8 mouse cellular contexts compared by ENCODE assay signal in the genomic region with DNA sequence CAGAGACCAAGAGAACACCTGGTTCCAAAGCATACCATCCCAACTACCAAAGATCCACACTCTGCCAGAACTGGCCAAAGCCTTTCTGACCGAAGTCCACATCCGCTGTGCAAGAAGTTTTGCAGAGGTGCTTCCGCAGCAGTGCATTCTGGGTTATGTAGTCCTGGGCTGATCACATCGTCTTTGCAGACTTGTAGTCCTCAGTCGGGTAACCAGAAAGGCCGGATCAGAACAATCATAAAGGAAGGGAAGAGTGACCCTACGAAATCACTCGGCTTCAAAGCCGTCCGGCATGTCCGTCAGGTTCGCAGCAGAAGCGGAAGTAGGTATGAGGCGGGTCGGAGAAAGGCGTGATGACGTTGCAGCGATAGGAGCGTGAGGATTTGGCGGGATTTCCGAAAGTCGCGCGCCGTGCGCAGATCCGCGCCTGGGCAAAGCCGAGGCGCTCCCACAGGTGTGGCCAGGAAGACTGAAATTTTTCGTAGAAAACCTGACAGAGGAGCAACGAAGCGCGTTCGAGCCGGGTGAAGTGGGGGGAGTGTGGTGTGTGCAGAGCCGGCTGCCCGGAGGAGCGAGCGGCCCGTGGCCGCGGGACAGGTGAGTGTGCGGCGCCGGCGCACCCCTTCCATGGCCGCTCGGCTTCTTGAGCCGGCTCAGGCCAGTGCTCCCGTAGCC. TPM values are rescaled to one million over a fixed set of nuclear protein-coding genes. Genes with fewer than 3 reads are reported as not detected.
A peak's percentile ranks its signal among the peaks of the same experiment; 100 is the strongest.
DNase-seq lines count a peak whose midpoint lies in the region; ATAC-seq and TF ChIP-seq lines count a peak whose summit lies in the region.

Gene Rad51, plus strand, starts transcription at position 356 of the 675 bp plus-strand sequence.

- peak within 1 kb of the TSS; percentile 91 for H3K27ac ChIP-seq in forebrain, embryonic 10.5 days
- H3K27ac ChIP-seq in heart, embryonic 15.5 days = peak within 1 kb of the TSS; percentile 94
- H3K27ac ChIP-seq in liver, embryonic 14.5 days = peak within 1 kb of the TSS; percentile 61
- 0 out of 2 replicates have a peak within 1 kb of the TSS, but pooled peaks have one; percentile 44 for H3K27ac ChIP-seq in neural tube, embryonic 11.5 days (ENCODE audit: low read depth, low read length)
- H3K27ac ChIP-seq in stomach, postnatal 0 days (replicated peaks) = peak within 1 kb of the TSS; percentile 90

- peak; percentile 65 to 74 for DNase-seq in CD8-positive naive resting alpha-beta T cell, adult 2 months (ENCODE audit: low read depth in 2 of 2, low spot score in 2 of 2)
- peak; percentile 76 for DNase-seq in c-Kit-positive CD71-negative TER-119-negative erythroid progenitor cells, embryonic 14.5 days (ENCODE audit: low read depth)
- peak; percentile 88 for DNase-seq in forebrain, embryonic 10.5 days (ENCODE audit: extremely low spot score, low spot score)
- peak; percentile 90 to 92 for DNase-seq in kidney, postnatal 25 days
- DNase-seq in liver, embryonic 14.5 days (ENCODE audit: low read depth in 3 of 3, low spot score in 3 of 3) = peak; percentile 82 to 86 (median 83)
- peak; percentile 88 for DNase-seq in neural tube, embryonic 11.5 days (ENCODE audit: low spot score)
- DNase-seq in stomach, postnatal 0 days (ENCODE audit: low spot score) = peak; percentile 92

- WGBS in forebrain, embryonic 10.5 days = under 1% methylated on average over 51 of the region's 51 CpGs
- WGBS in heart, embryonic 15.5 days = under 1% methylated on average over 51 of the region's 51 CpGs
- WGBS in liver, embryonic 14.5 days (ENCODE audit: insufficient replicate concordance) = under 1% methylated on average over 51 of the region's 51 CpGs
- under 1% methylated on average over 51 of the region's 51 CpGs for WGBS in neural tube, embryonic 11.5 days
- under 1% methylated on average over 51 of the region's 51 CpGs for WGBS in stomach, postnatal 0 days

- H3K4me2 ChIP-seq in heart, embryonic 15.5 days = peak within 1 kb of the TSS; percentile 98
- peak within 1 kb of the TSS; percentile 91 for H3K4me2 ChIP-seq in liver, embryonic 14.5 days (ENCODE audit: low read depth)
- peak within 1 kb of the TSS; percentile 96 for H3K4me2 ChIP-seq in neural tube, embryonic 11.5 days (ENCODE audit: low read depth)
- peak within 1 kb of the TSS; percentile 95 for H3K4me2 ChIP-seq in stomach, postnatal 0 days (replicated peaks; ENCODE audit: low read depth)

- TF ChIP-seq EP300 in liver, embryonic 14.5 days (IDR thresholded peaks at IDR 0.05; ENCODE audit: low read depth) = 0 out of 2 replicates have a peak, but pooled peaks have one; percentile 16
- TF ChIP-seq EP300 in stomach, postnatal 0 days (optimal IDR thresholded peaks at IDR 0.05) = no peak

- H3K27me3 ChIP-seq in forebrain, embryonic 10.5 days (ENCODE audit: poor library complexity, severe bottlenecking) = no peaks in the 10 kb centered on the region
- H3K27me3 ChIP-seq in heart, embryonic 15.5 days = no peaks in the 10 kb centered on the region
- no peaks in the 10 kb centered on the region for H3K27me3 ChIP-seq in liver, embryonic 14.5 days (ENCODE audit: control insufficient read depth, insufficient read depth, low read length)
- no peaks in the 10 kb centered on the region for H3K27me3 ChIP-seq in neural tube, embryonic 11.5 days (ENCODE audit: control insufficient read depth, insufficient read depth, low read length)
- no peaks in the 10 kb centered on the region for H3K27me3 ChIP-seq in stomach, postnatal 0 days (ENCODE audit: control insufficient read depth, insufficient read depth, low read length)

- H3K9me3 ChIP-seq in forebrain, embryonic 10.5 days = no peaks in the 10 kb centered on the region
- H3K9me3 ChIP-seq in heart, embryonic 15.5 days (replicated peaks) = no peaks in the 10 kb centered on the region
- no peaks in the 10 kb centered on the region for H3K9me3 ChIP-seq in liver, embryonic 14.5 days (ENCODE audit: control insufficient read depth, low read length)
- H3K9me3 ChIP-seq in neural tube, embryonic 11.5 days (ENCODE audit: control insufficient read depth, low read length) = no peaks in the 10 kb centered on the region
- no peaks in the 10 kb centered on the region for H3K9me3 ChIP-seq in stomach, postnatal 0 days (ENCODE audit: control insufficient read depth, low read length)

- H3K36me3 ChIP-seq in forebrain, embryonic 10.5 days (replicated peaks) = peaks cover 46% of the 10 kb centered on the region
- peaks cover 9% of the 10 kb centered on the region; the same call in 1 of the 2 replicates for H3K36me3 ChIP-seq in heart, embryonic 15.5 days
- H3K36me3 ChIP-seq in liver, embryonic 14.5 days (replicated peaks; ENCODE audit: control insufficient read depth, insufficient read depth, low read depth) = peaks cover 11% of the 10 kb centered on the region
- peaks cover 5% of the 10 kb centered on the region for H3K36me3 ChIP-seq in neural tube, embryonic 11.5 days (ENCODE audit: control insufficient read depth, insufficient read depth, low read length)
- no peaks in the 10 kb centered on the region for H3K36me3 ChIP-seq in stomach, postnatal 0 days (ENCODE audit: control insufficient read depth, insufficient read depth, low read length)

- H3K4me3 ChIP-seq in forebrain, embryonic 10.5 days = peak within 1 kb of the TSS; percentile 82
- peak within 1 kb of the TSS; percentile 80 for H3K4me3 ChIP-seq in heart, embryonic 15.5 days
- H3K4me3 ChIP-seq in liver, embryonic 14.5 days (ENCODE audit: insufficient read depth in 1 of 2, low read depth in 2 of 2, low read length in 2 of 2) = peak within 1 kb of the TSS; percentile 98
- peak within 1 kb of the TSS; percentile 73 for H3K4me3 ChIP-seq in neural tube, embryonic 11.5 days (ENCODE audit: low read depth, low read length)
- peak within 1 kb of the TSS; percentile 70 for H3K4me3 ChIP-seq in stomach, postnatal 0 days (ENCODE audit: low read depth, low read length)

- ATAC-seq in heart, embryonic 15.5 days (replicated peaks; ENCODE audit: insufficient number of reproducible peaks, insufficient read depth, low FRiP score, low read depth) = peak; percentile 83
- peak; percentile 95 for ATAC-seq in liver, embryonic 14.5 days (ENCODE audit: insufficient read depth)
- ATAC-seq in neural tube, embryonic 11.5 days (ENCODE audit: insufficient read depth, low FRiP score, low TSS enrichment) = peak; percentile 89
- ATAC-seq in stomach, postnatal 0 days (ENCODE audit: low FRiP score, low TSS enrichment) = peak; percentile 97

- H3K4me1 ChIP-seq in forebrain, embryonic 10.5 days = peaks cover 23% of the 10 kb centered on the region
- peaks cover 16% of the 10 kb centered on the region for H3K4me1 ChIP-seq in heart, embryonic 15.5 days (replicated peaks)
- peaks cover 6 to 8% of the 10 kb centered on the region in 2 experiments; a peak in 3 of 4 replicates for H3K4me1 ChIP-seq in liver, embryonic 14.5 days (replicated peaks; ENCODE audit: control insufficient read depth in 2 of 2, insufficient read depth in 2 of 2, low read length in 1 of 2)
- H3K4me1 ChIP-seq in neural tube, embryonic 11.5 days (ENCODE audit: control insufficient read depth, insufficient read depth, low read length) = peaks cover 5% of the 10 kb centered on the region; the same call in 1 of the 2 replicates
- no peaks in the 10 kb centered on the region for H3K4me1 ChIP-seq in stomach, postnatal 0 days (replicated peaks; ENCODE audit: control insufficient read depth, insufficient read depth)

- no peak for TF ChIP-seq CTCF in liver, embryonic 14.5 days (IDR thresholded peaks at IDR 0.05; ENCODE audit: low read depth)
- TF ChIP-seq CTCF in stomach, postnatal 0 days (IDR thresholded peaks at IDR 0.05; ENCODE audit: low read depth) = no peak

- H3K9ac ChIP-seq in heart, embryonic 15.5 days = peak within 1 kb of the TSS; percentile 69
- peak within 1 kb of the TSS; percentile 89 for H3K9ac ChIP-seq in liver, embryonic 14.5 days (replicated peaks)
- peak within 1 kb of the TSS; percentile 68 for H3K9ac ChIP-seq in neural tube, embryonic 11.5 days (ENCODE audit: low read length)
- peak within 1 kb of the TSS; percentile 68 for H3K9ac ChIP-seq in stomach, postnatal 0 days (ENCODE audit: low read length)

RNA-seq across cellular contexts. Expression of gene Rad51, which starts in this region (rescaled TPM):
- 110 and 113 TPM in 2 replicates for polyA plus RNA-seq in forebrain, embryonic 10.5 days (2016; fragmentation: Nextera tagmentation; extraction: Ambion mirVana)
- polyA plus RNA-seq in heart, embryonic 15.5 days (2015; fragmentation: Nextera tagmentation; extraction: Ambion mirVana) = 21.8 and 28.0 TPM in 2 replicates
- polyA plus RNA-seq in liver, embryonic 14.5 days (2012; rRNA removed) = 20.4 and 28.7 TPM in 2 replicates
- polyA plus RNA-seq in liver, embryonic 14.5 days (2014; fragmentation: Nextera tagmentation; extraction: Ambion mirVana) = 33.9 and 35.7 TPM in 2 replicates
- polyA plus RNA-seq in neural tube, embryonic 11.5 days (2014; fragmentation: Nextera tagmentation; extraction: Ambion mirVana) = 56.9 and 61.4 TPM in 2 replicates
- 11.2 and 12.9 TPM in 2 replicates for polyA plus RNA-seq in stomach, postnatal 0 days (2015; fragmentation: Nextera tagmentation; extraction: Ambion mirVana)

Comparison
In these comparisons a context has a peak if more than half of its experiments do, and no peak if none do; other contexts are left out.
1. Peak in every context shown above with its lines: DNase-seq, ATAC-seq, H3K4me3 ChIP-seq and H3K27ac ChIP-seq.
2. H3K27ac ChIP-seq: peak in every context shown above with its lines; median percentile 94 in heart, embryonic 15.5 days; 91 in forebrain, embryonic 10.5 days; 90 in stomach, postnatal 0 days; 61 in liver, embryonic 14.5 days; 44 in neural tube, embryonic 11.5 days.